Mouse (Mus musculus) adrenal gland, adult 8-10 months (tissue): Measurements from ENCODE around the gene Tcn2. TPM values are rescaled to one million over a fixed set of nuclear protein-coding genes. Genes with fewer than 3 reads are reported as not detected.
"Not testable (repeated sequence)": the region's sequence is repeated elsewhere in the genome, so short reads cannot be mapped to it uniquely, and the experiment has no call there.

Experiments
- DNase-seq: peaks from one replicate; pipeline ENCODE4 v3.0.0; 2022
- total RNA-seq, 4 experiments: library from RNA; stranded (reverse); gene quantifications; 2 replicates each; pipeline ENCODE4 v1.2.4; 2022

Gene Tcn2
- total RNA-seq, 4 experiments from 2014 or later: 129 to 145 (median 137) TPM

DNA sequence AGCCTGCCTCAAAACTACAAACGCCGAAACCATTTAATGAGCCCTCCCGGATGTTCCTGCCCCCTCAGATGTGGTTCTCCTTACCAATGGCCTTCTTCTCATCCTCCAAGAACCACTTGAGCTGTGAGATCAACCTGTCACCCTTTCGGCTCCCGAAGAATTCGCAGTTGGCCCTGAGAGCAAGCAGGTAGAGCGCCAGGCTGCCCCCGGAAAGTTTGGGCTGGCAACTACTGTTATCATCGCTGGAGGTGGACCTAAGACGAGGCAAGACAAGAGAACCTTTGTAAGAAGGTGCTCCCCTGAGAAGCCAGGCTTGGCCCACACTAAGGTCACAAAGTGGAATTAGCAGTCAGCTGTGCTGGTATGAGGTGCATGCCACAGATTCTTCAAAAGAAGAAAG, 6.0 kb downstream of the Tcn2 start:
- no peak for DNase-seq

DNA sequence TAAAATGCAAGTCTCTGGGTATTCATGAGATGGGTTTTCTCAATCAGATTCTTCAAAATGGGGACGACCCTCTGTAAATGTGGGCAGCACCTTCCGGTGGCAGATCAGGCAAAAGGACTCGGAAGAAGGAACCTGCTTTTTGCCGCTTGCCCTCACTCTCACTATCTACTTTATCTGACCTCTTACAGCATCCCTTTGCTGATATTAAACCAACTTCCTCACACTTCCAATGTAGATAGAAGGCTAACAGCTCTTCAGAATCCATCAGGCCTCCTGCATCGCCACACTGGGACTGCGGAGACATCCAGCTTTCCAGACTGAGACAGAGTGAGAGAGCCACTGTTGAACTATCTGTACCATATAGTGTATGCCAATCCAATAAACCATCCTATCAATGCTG, 9.2 kb downstream of the Tcn2 start:
- no peak for DNase-seq

DNA sequence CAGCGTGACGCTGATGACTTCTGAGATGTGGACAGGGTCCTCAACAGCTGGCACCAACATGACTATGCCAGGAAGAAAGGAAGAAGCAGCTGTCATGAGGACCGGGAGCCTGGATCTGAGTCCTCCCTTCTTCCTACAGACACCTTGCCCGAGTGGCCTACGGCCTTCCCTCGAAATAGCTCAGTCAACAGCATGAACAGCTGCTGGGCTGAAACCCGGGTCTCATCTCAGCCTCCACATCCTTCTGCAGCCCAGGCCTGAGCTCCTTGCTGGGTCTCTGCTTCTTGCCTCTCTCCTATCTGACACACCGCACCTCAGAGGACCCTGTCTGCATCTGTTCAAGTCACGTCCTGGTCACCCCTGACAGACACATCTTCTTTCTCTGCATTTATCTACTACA, 9.8 kb downstream of the Tcn2 start:
- no peak for DNase-seq

DNA sequence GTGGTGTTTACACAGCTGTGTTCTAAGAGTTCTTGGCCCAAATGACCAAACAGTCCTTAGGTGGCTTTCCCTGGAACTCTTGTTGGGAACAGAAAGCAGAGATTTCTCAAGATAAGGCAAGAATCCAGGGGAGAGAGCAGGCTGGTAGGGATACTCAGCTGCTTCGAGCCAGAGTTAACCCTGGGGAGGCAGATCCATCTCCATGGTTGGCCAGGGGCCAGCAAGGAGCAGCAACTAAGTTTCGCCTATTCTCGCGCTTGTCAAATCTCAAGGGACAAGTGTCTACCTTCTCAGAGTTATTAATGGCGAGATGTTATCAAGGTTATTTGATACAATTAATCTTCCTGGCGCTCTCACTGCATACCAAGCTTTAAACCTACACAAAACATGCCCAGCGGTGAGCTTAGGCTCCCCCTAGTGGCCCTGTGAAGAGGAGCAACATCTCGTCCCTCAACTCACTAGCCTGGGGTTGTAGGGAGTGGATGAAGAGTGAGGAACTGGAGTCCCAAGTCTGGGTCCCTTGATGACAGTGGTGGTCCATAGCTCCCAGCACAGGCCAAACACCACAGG, 10.6 kb downstream of the Tcn2 start:
- no peak for DNase-seq

DNA sequence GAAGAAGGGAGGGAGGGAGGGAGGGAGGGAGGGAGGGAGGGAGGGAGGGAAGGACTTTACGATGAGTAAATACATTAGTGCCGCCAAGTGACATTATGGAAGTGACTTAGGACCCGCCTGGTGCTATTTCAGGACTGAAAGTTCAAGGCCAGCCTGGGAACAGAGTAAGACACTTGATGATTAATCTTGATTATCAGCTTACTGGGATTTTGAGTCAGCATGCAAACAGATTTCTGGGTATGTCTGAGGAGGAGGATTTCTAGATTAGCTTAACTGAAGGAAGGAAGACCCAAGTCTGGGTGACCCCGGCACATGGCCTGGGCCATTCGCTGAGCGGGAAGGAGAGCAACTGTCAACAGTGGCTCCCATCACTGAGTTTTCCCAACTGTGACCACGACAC, 11.5 kb downstream of the Tcn2 start:
- peak; percentile 59 for DNase-seq

DNA sequence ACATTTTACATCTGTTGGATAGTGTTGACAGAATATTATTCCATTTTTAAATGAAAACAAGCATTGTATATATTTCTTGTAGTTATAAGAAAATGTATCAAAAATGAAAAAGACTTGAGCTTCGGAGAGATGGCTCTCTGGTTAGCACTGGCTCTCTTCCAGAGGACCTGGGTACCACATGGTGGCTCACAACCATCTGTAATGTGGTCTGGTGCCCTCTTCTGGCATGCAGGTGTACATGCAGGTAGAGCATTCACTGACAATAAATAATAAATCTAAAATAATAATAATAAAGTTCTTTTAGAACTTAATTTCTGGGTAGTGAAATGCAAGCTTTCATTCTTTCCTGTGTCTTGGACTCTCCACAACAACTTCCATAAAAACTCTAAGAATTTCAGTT, 13.2 kb downstream of the Tcn2 start:
- no peak for DNase-seq

DNA sequence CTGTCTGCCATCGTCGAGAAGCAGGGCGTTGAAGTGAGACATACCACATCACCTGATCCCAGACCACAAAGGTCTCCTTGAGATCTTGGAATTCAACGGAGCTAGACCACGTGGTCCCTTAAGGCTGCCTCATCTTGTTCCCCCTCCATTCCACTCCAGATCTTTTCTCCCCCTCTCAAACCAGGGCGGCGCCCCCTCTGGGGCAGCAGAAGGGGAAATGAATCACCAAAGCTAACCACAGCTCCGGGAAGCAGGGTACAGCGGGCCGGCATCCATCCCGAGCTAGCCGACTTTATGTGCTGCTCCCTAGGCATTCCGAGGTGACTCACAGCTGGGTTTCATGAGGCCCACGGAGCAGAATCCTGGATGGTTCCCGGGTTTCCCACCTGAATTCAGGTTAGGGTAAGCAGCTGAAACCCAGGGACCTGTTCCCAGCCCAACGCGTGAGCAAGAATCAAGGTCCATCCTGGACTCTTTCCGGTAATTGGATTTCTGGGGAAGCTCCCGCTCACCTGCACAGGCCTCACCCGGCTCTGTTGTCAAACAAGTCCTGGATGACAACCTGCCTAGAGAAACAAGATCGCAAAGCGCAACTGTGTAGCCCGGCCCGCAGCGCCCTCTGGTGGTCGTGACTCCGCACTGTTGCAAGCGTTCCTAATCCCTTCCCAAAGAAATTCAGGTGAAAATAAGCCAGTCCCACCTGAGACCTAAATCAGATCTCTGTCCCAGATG, 17.7 kb downstream of the Tcn2 start, which contains the start of gene Slc35e4:
Gene Slc35e4 (minus strand): TSS at position 556 of the 732 bp plus-strand sequence.
- DNase-seq: peak; percentile 59

DNA sequence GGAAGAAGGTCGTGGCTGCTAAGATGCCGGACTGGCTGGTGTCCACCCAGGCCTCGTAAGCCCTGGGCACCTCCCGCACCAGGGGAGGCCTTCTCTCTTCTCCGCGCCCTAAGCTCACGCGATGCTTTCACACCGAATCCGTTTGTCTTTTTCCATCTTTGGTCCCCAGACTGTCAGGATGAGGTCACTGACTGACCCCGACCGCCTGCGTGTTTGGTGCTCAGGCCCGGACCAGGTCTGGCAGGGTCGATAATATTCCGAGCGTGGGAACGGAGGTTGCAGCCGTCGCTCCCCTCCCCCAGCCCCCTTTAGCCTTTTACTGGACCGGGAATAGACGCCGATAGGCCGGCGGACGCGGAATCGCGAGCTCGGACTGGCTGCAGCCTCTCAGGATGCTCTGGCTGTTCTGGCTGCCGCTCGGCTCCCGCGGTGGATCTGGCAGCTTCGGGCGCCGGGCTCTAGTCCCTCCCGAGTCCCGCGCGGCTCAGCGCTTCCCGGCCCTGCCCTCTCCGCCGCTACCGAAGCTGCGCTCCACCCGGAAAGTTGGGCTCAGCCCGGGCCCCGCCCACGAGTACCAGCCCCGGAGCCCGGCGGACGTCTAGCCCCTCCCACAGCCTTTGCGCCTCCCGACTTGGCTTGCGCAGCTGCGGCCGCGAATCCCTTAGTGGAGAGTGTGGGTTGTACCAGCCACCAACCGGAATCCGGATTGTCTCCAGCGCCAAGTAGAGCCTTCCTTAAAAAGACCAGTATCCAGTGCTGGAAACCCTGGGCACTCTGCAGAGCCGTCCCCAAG, 18.4 kb downstream of the Tcn2 start:
- DNase-seq: peak; percentile 93

DNA sequence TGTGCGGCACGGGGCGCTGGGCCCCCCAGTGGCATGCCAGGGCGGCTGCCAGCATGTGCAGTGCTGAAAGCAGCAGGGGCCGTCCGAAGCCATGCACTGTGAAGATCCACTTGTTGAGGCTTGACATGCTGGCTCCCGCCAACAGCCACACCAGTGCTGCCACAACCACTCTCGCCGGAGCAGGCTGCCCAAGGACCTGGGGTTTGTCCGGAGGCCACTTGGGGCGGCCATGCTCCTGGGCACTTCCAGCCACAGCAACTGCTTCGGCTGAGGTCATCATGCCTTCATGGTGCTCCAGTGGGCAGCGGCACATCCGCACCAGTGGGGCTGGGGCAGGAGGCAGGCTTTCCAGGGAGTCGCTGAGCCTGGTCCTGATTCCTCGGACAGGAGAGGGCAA, 19.1 kb downstream of the Tcn2 start:
- no peak for DNase-seq

DNA sequence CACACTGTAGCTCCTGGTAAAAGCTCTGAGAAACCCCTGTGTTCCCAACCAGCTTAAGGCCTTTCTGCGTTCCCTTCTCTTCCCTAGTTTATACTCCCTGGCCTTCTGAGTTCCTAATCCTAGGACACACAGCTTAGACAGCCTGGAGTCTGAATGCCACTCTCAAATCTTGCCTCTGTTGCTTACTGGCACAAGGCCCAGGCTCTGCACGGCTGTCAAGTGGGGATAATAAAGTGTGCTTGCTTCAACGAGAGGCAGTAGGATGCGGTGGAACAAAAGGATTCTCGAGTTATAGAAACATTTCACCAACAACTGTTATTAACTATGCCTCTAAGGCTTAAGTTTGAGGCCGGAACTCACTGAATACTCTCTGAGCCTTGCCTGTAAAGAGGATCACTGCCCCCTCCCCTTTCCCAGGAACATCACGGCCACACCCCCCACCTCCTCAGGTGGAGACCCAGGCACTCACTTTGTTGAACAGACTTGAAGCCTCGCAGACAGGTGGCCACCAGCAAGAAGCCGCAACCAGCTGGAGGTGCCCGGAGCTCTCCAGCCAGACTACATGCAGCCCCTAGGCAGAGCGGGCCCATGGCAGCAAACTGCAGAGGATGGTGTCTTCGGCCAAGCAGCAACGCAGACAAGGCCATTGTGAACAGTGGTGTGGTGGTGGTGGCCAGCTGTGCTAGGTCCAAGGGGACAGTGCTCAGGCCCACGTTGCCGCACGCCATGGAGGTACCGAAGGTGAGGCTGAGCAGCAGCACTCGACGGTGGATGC, 19.7 kb downstream of the Tcn2 start:
- no peak for DNase-seq

DNA sequence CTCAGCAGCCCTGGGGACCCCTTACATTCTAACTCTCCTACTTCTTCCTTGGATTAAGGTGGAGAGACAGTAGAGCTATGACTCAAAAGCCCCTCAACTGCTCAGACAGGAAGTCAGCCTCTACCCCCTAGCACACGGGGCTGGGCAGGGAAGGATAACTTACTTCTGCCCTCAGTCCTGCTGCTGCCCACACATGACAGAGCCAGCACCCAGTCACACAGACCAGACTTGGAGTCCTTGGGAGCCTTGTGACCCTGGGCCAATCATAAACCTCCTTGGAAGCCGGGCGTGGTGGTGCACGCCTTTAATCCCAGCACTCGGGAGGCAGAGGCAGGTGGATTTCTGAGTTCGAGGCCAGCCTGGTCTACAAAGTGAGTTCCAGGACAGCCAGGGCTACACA, 20.5 kb downstream of the Tcn2 start:
- DNase-seq: not testable (repeated sequence)

DNA sequence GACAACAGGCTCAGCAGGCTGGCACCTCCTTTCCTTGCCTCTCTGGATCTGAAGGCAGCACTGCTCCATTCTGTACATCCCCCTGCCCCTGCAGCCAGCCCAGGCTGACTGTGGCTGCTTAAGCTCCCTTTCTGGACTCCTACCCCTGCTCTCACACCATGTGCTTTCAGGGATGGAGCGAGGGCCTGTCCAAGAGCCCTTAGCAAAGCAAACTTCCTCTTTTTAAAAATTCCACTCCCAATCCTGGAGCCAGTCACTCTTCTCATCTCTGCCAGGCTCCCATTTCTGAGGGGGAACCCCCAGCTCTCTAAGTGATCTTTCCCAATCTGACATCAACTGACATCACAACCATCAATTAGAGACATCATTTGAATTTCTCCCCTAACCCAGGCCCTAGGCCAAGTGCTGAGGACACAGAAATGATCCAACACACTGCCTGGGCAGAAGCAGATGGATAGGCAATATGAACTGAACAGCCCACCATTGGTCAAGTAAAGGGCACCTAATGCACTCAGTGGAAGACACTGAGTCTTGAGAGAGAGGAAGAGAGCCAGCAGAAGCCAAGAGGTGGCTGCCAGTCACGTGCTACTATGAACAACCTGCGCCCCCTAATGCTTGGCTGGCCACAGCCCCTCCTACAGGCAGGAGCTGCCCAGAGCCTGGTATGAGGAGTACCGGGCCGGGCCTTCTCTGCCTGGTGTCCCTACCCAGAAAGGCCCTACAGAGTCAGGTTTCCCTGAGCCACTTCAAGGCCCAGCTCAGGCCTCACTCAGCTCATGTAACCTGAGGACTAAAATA, 21.2 kb downstream of the Tcn2 start:
- DNase-seq: no peak

DNA sequence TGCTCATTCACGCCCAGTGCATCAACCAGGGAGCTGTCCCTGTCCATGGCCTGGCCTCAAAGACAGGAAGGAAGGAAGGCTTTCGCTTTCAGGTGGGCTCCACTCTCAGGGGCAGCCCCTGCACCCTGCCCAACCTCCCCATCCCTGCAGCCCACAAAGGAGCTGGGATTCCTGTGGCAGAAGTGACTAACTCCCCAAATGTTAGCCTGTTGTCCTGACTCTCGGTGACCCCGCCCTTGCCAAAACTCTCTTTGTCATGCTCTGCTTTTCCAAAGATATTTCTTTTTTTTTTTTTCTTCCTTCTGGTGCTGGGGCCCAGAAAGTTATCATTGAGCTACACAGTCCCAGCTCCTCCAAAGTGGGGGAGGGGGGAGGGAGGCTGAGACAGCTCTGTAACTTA, 22.7 kb downstream of the Tcn2 start:
- DNase-seq: no peak

DNA sequence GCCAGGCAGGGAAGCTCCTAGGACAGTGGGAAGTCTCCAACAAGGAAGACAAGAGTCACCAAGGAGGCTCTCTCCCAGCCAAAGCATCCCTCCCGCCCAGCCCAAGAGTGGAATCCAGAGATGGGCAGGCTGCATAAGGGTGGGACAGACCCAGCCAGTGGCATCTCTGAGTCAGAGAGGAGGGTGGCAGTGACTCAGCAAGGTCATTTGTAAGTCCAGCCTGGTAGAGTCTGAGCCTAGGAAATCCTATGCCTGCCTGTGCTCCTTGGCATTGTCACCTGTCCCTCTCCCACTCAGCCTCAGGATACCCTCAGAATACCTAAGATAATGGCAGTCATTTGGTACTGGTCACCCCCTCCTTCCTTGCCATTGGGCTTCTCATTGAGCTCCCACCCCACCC, 26.5 kb downstream of the Tcn2 start:
- DNase-seq: no peak

DNA sequence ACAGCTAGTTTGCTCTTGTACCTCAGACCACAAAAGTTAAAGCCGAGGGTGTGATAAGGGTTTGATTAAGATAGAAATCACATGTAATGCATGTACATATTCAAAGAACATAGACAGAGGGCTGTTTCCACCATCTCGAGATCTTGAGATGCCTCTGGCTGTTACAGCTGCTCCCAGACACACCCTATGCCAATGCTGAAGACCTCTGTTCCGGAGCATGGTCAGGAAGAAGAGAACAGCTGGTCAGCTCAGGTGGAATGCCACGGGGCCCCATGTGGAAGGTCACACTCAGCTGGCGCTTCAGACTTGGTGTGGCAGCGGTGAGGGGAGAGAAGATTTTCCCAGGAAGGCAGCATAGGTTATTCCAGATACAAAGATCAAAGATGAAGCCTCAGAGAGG, 27.3 kb downstream of the Tcn2 start:
- no peak for DNase-seq

DNA sequence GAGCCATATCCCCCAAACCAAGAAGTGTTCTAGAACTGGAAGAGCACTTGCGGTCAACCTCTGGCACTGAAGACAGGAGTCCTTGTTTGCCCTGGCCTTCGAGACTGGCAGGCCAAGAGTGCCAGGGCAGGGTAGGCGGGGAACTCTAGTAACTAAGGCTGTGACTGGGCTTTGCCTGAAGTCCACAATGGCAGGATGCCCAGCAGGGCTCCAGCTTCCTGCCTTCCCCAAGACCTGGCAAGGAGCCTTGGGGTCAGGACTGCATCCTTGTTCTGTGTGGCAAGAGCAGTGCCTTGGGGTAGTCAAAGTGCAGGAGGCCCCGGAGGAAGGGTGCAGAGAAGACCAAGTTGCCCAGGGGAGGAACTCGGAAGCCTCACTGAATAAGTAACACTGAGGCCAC, 28.9 kb downstream of the Tcn2 start:
- peak; percentile 76 for DNase-seq

DNA sequence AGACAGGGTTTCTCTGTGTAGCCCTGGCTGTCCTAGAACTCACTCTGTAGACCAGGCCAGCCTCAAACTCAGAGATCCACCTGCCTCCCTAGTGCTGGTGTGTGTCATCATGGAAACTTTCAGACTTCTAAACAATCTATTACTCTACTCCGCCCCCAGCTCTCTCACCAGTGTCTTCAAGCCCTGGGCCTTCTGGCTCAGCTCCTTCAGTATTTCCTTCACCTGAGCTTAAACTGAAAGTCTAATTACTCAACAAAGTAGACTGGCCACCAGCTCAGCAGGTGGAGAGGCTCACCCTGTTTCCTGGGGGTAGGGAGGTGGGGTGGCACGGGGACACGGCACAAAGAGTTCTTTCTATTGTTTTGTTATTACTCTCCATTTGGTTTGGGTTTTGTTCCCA, 29.4 kb downstream of the Tcn2 start:
- DNase-seq: no peak

DNA sequence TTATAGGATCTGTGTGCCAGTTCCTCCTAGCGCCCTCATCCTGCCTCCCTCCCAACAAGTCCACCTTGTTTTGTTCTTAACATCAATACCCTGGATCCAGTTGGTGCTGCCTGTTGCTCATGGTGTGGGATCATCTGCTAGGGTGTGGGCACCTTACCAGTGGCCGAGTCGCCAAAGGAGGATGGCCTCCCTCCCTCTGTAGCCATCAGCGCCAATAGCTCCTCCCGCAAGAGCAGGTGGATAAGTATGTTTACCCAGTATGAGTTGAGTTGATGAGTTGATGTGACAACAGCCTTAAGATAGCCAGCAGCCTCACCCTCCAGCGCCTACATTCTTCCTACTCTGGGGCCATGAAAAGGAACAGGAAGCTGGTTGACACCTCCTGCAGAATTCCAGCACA, 31.7 kb downstream of the Tcn2 start:
- DNase-seq: no peak

DNA sequence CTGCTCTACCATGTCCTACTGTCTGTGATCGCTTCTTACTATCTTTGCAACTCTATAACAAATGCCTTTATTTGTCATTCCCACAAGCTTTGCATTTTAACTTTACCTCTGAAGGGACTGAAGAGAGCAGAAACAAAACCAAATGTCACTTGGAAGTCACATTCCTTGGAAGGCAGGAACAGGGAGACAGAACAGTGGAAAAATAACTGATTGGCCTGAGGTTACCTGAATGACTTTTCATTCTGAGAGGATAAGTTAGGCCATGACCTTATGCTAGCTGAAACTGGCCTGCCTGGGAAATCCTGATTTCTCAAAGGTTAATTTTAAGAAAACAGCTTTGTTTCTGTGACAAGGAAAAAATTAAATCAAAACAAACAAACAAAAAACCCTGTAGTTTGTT, 36.0 kb downstream of the Tcn2 start:
- DNase-seq: no peak

DNA sequence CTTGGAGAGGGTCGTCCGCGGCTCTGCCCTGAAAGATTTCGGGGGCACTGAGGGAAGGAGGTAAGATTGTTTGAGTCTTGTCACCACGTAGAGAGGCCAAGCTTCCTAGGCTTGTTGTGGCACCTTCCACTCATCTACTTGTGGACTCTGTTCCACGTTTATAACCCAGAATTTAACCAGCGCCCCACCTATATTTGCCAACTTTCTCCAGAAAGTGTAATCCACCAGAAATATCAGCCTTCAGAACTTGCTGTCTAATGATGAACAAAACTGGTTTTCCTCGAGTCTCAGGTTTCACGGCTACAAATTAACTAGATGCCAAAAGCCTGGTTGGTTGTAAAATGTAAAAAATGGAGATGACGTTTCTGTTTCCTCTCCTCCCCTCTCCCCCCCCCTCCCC, 36.5 kb downstream of the Tcn2 start:
- DNase-seq: no peak

DNA sequence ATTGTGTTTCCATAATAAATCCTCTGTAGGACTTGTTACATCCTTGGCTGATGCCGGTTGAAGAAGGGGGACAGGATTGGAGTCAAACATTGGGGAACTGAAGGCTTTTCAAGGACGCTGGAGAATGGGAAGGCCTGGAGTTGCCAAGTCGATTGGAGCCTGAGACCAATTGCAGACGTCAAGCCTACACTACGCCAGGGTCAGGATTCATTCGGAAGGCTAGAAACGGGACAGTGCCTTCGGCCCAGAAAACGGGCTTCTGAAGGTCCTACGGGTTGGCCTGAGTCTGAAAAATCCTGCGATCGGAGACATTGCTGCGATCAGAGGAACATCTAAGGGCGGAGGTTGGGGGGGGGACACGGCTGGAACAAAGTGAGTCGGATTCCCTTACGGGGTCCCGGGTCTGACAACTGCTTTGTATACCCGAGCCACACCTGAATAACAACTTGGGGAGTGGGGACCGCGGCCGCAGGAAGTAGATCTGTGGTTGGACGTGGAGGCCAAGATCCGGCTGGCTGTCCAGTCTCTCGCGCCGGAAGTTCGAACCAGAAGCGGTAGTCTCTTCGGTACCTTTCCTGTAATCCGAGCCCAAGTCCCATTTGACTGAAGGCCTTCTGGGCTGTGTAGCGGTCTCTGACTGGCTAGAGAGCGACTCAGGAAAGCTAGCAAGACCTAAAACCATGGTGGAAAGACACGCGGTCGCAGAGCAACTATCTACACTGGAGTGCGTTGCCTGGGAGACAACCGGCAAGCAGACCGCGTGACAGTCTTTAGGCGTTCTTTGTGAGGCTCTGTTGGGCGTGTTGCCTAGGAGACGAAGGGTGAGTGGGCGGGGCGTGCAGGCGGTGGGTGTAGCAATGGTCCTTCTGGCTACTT, 37.3 kb downstream of the Tcn2 start, which contains the start of the genes 4921536K21Rik and Dusp18:
Gene 4921536K21Rik (minus strand): TSS at position 693 of the 876 bp plus-strand sequence.
Gene Dusp18 (plus strand): TSS at position 835 of the 876 bp plus-strand sequence.
- peak; percentile 93 for DNase-seq
